Comparison of ENCODE assay signal across 22 mouse cellular contexts in genomic region chr9:4573596-4573995, GRCm38 (mm10).
A peak's percentile ranks its signal among the peaks of the same experiment; 100 is the strongest.
DNase-seq lines count a peak whose midpoint lies in the region; ATAC-seq and TF ChIP-seq lines count a peak whose summit lies in the region.
"Had no signal": no experiment of that assay in that cellular context is flagged by ENCODE, and none has a peak within 500 bp of the region (broad histone marks: within the 10 kb centered on the region; RNA-seq: fewer than 3 reads in every experiment).

No protein-coding gene starts in this region.

- intact Hi-C loops in left cerebral cortex, adult 2 months (cut with DNase I): loop anchor here (2.0 kb wide), 1 partner anchor 35 kb away; no protein-coding TSS in a partner anchor

- H3K27ac ChIP-seq in left cerebral cortex, adult 2 months: peak overlapping the region; percentile 40; the same call in 1 of the 2 replicates
- H3K27ac ChIP-seq in hindbrain, embryonic 12.5 days: no peak overlapping the region
- H3K27ac ChIP-seq: embryonic facial prominence, embryonic 10.5 days; forebrain, embryonic 15.5 days; hindbrain, embryonic 13.5 days; stomach, embryonic 15.5 days had no signal

- no peak overlapping the region for H3K4me3 ChIP-seq in left cerebral cortex, adult 2 months
- no peak overlapping the region for H3K4me3 ChIP-seq in hindbrain, embryonic 12.5 days
- H3K4me3 ChIP-seq: embryonic facial prominence, embryonic 10.5 days; forebrain, embryonic 15.5 days; hindbrain, embryonic 13.5 days; stomach, embryonic 15.5 days had no signal

- H3K36me3 ChIP-seq in hindbrain, embryonic 12.5 days: no peaks in the 10 kb centered on the region
- H3K36me3 ChIP-seq: embryonic facial prominence, embryonic 10.5 days; forebrain, embryonic 15.5 days; hindbrain, embryonic 13.5 days; stomach, embryonic 15.5 days had no signal

- DNase-seq in cerebellum, adult 9-11 months: peak; percentile 30
- DNase-seq in cerebellum, adult 11 months: no peak
- peak; percentile 40 for DNase-seq in right cerebral cortex, adult 18-20 months
- DNase-seq in right cerebral cortex, postnatal 14 days: no peak
- no peak for DNase-seq in left cerebral cortex, adult 2 months (ENCODE audit: extremely low spot score in 1 of 2, low spot score in 2 of 2)
- DNase-seq in B cell, adult 2 months: no peak
- DNase-seq: adrenal gland, adult 2 months; gastrocnemius, postnatal 14 days; heart, adult 11 months; kidney, adult 18-20 months; lung, postnatal 4 days; midbrain, embryonic 14.5 days; right cerebral cortex, postnatal 4 days; thymus, adult 18-20 months; thymus, postnatal 36 days had no signal

- WGBS in hindbrain, embryonic 12.5 days: 84% methylated on average over 5 of the region's 5 CpGs

- ATAC-seq in hindbrain, embryonic 12.5 days (ENCODE audit: low FRiP score): no peak
- ATAC-seq: forebrain, embryonic 15.5 days; inflammation-experienced regulatory T-cells, adult 6 months had no signal

- no peak for TF ChIP-seq CTCF in left cerebral cortex, adult 2 months (IDR thresholded peaks at IDR 0.05)

- H3K9ac ChIP-seq in hindbrain, embryonic 12.5 days: no peak overlapping the region
- H3K9ac ChIP-seq: forebrain, embryonic 15.5 days; hindbrain, embryonic 13.5 days; stomach, embryonic 15.5 days had no signal

- H3K9me3 ChIP-seq in hindbrain, embryonic 12.5 days (replicated peaks): no peaks in the 10 kb centered on the region
- H3K9me3 ChIP-seq: embryonic facial prominence, embryonic 10.5 days; forebrain, embryonic 15.5 days; hindbrain, embryonic 13.5 days; stomach, embryonic 15.5 days had no signal

- H3K4me1 ChIP-seq in hindbrain, embryonic 12.5 days: no peaks in the 10 kb centered on the region
- H3K4me1 ChIP-seq: embryonic facial prominence, embryonic 10.5 days; forebrain, embryonic 15.5 days; hindbrain, embryonic 13.5 days; stomach, embryonic 15.5 days had no signal

- no peak overlapping the region for H3K4me2 ChIP-seq in hindbrain, embryonic 12.5 days (replicated peaks)
- H3K4me2 ChIP-seq: forebrain, embryonic 15.5 days; heart, embryonic 11.5 days; hindbrain, embryonic 13.5 days; stomach, embryonic 15.5 days had no signal

- no peaks in the 10 kb centered on the region for H3K27me3 ChIP-seq in hindbrain, embryonic 12.5 days
- H3K27me3 ChIP-seq: forebrain, embryonic 15.5 days; hindbrain, embryonic 13.5 days; stomach, embryonic 15.5 days had no signal

Comparison
In these comparisons a context has a peak if more than half of its experiments do, and no peak if none do; other contexts are left out.
1. DNase-seq: peak in cerebellum, adult 9-11 months (single experiment) and right cerebral cortex, adult 18-20 months (single experiment); none in cerebellum, adult 11 months (single experiment), right cerebral cortex, postnatal 14 days (single experiment), left cerebral cortex, adult 2 months (0 of 2) and B cell, adult 2 months (0 of 2).